Mouse (Mus musculus): ENCODE data around the gene Gm49601. TPM values are rescaled to one million over a fixed set of nuclear protein-coding genes. Genes with fewer than 3 reads are reported as not detected.

Gene Gm49601
- polyA plus RNA-seq, 1 experiment from 2014 or later, result 10.0 TPM

Other genes with a start within 250 kb of the Gm49601 start
- gene Txnrd2, start 200.0 kb downstream of the Gm49601 start, polyA plus RNA-seq (2015; fragmentation: Nextera tagmentation; extraction: Ambion mirVana), result 23.4 and 25.1 TPM in 2 replicates
- gene Comt, start 199.6 kb downstream of the Gm49601 start, polyA plus RNA-seq (2015; fragmentation: Nextera tagmentation; extraction: Ambion mirVana), result 64.0 and 70.1 TPM in 2 replicates
- gene Gnb1l, start 127.7 kb downstream of the Gm49601 start, polyA plus RNA-seq (2015; fragmentation: Nextera tagmentation; extraction: Ambion mirVana), result 14.5 and 14.8 TPM in 2 replicates
- 3.6 TPM in 2 replicates for gene Rtl10, start 127.5 kb downstream of the Gm49601 start, polyA plus RNA-seq (2015; fragmentation: Nextera tagmentation; extraction: Ambion mirVana)
- gene Tbx1, start 35.8 kb downstream of the Gm49601 start, polyA plus RNA-seq (2015; fragmentation: Nextera tagmentation; extraction: Ambion mirVana), result 0.39 and 0.56 TPM in 2 replicates
- 5.1 and 6.0 TPM in 2 replicates for gene Gp1bb, start 4.0 kb downstream of the Gm49601 start, polyA plus RNA-seq (2015; fragmentation: Nextera tagmentation; extraction: Ambion mirVana)
- 115 and 120 TPM in 2 replicates for gene Sept5, start 3.5 kb upstream of the Gm49601 start, polyA plus RNA-seq (2015; fragmentation: Nextera tagmentation; extraction: Ambion mirVana)
- gene Cldn5, start 150.4 kb upstream of the Gm49601 start, polyA plus RNA-seq (2015; fragmentation: Nextera tagmentation; extraction: Ambion mirVana), result 44.6 and 53.2 TPM in 2 replicates
- gene Ufd1, start 185.4 kb upstream of the Gm49601 start, polyA plus RNA-seq (2015; fragmentation: Nextera tagmentation; extraction: Ambion mirVana), result 114 and 118 TPM in 2 replicates
- 48.7 and 51.3 TPM in 2 replicates for gene Cdc45, start 185.6 kb upstream of the Gm49601 start, polyA plus RNA-seq (2015; fragmentation: Nextera tagmentation; extraction: Ambion mirVana)
- gene 2510002D24Rik, start 210.2 kb upstream of the Gm49601 start, polyA plus RNA-seq (2015; fragmentation: Nextera tagmentation; extraction: Ambion mirVana), result 26.1 and 29.6 TPM in 2 replicates
- gene Gm28539, start 210.2 kb upstream of the Gm49601 start, polyA plus RNA-seq (2015; fragmentation: Nextera tagmentation; extraction: Ambion mirVana), result not detected in 2 replicates

Measured in forebrain, embryonic 13.5 days (tissue).